Mouse (Mus musculus) embryonic facial prominence, embryonic 12.5 days (tissue): ENCODE measurements around the gene Fam210b. TPM values are rescaled to one million over a fixed set of nuclear protein-coding genes. Genes with fewer than 3 reads are reported as not detected.

Source experiments
- ATAC-seq: fragments of 200-750 bp; cut with Nextera tagmentation; 2 replicates; pipeline ENCODE4 v1.8.0; 2017; ENCODE audit not compliant: insufficient number of reproducible peaks, insufficient read depth, low FRiP score, low TSS enrichment
- H3K27ac ChIP-seq: fragments of 300-500 bp; sonication (generic); 2 replicates; pipeline ENCODE4 v1.5.1; 2016; ENCODE audit warnings: mild to moderate bottlenecking
- H3K27me3 ChIP-seq: fragments of 300-500 bp; sonication (generic); 2 replicates; pipeline ENCODE4 v1.6.1; 2016; ENCODE audit warnings: mild to moderate bottlenecking, moderate library complexity
- H3K36me3 ChIP-seq: fragments of 300-500 bp; sonication (generic); 2 replicates; pipeline ENCODE4 v1.6.1; 2016; ENCODE audit warnings: mild to moderate bottlenecking
- H3K4me1 ChIP-seq: fragments of 300-500 bp; sonication (generic); 2 replicates; pipeline ENCODE4 v1.6.1; 2016
- H3K4me2 ChIP-seq: fragments of 300-500 bp; sonication (generic); replicated peaks from 2 replicates; pipeline ENCODE4 v1.6.1; 2016; ENCODE audit warnings: mild to moderate bottlenecking, moderate library complexity
- H3K4me3 ChIP-seq: fragments of 300-500 bp; sonication (generic); 2 replicates; pipeline ENCODE4 v1.5.1; 2016; ENCODE audit warnings: mild to moderate bottlenecking
- H3K9ac ChIP-seq: fragments of 300-500 bp; sonication (generic); 2 replicates; pipeline ENCODE4 v1.6.1; 2016; ENCODE audit warnings: mild to moderate bottlenecking, moderate library complexity
- H3K9me3 ChIP-seq: fragments of 300-500 bp; sonication (generic); 2 replicates; pipeline ENCODE4 v1.6.1; 2016; ENCODE audit warnings: mild to moderate bottlenecking, moderate library complexity
- WGBS: fragments of 180-500 bp; shearing (Covaris S2); methylation state at CpG from one replicate; pipeline ENCODE4 v1.1.7; 2016; 5-methylcytosine and 5-hydroxymethylcytosine counted together
- polyA plus RNA-seq: library from polyadenylated mRNA; unstranded; fragments of >200 nt; fragmentation: Nextera tagmentation; extraction: Ambion mirVana; gene quantifications from 2 replicates; pipeline ENCODE4 v1.2.1, GENCODE M21; 2016

Fam210b gene
- polyA plus RNA-seq, 1 experiment from 2014 or later, result 24.1 TPM

GRCm38 (mm10) chr2:172390341-172390740 lies 45.0 kb downstream of the Fam210b start:
- Histone ChIP-seq H3K27ac (no peak overlapping the region), H3K36me3 (no peaks in the 10 kb centered on the region), H3K9ac (no peak overlapping the region), H3K9me3 (no peaks in the 10 kb centered on the region), H3K4me2 (no peak overlapping the region), H3K4me3 (no peak overlapping the region), H3K27me3 (no peaks in the 10 kb centered on the region), H3K4me1 (no peaks in the 10 kb centered on the region)
- WGBS, result 38% methylated on average over 6 of the region's 6 CpGs
- no peak for ATAC-seq

GRCm38 (mm10) chr2:172392041-172392521 lies 46.7 kb downstream of the Fam210b start:
- ATAC-seq, result no peak
- H3K9me3 ChIP-seq, result no peaks in the 10 kb centered on the region
- no peaks in the 10 kb centered on the region for H3K36me3 ChIP-seq
- no peak overlapping the region for H3K9ac ChIP-seq
- H3K4me2 ChIP-seq, result no peak overlapping the region
- H3K27me3 ChIP-seq, result no peaks in the 10 kb centered on the region
- H3K27ac ChIP-seq, result no peak overlapping the region
- H3K4me3 ChIP-seq, result no peak overlapping the region
- WGBS, result 72% methylated on average over 10 of the region's 10 CpGs
- 0 out of 2 replicates have a peak, but pooled peaks cover 4% of the 10 kb centered on the region for H3K4me1 ChIP-seq

DNA sequence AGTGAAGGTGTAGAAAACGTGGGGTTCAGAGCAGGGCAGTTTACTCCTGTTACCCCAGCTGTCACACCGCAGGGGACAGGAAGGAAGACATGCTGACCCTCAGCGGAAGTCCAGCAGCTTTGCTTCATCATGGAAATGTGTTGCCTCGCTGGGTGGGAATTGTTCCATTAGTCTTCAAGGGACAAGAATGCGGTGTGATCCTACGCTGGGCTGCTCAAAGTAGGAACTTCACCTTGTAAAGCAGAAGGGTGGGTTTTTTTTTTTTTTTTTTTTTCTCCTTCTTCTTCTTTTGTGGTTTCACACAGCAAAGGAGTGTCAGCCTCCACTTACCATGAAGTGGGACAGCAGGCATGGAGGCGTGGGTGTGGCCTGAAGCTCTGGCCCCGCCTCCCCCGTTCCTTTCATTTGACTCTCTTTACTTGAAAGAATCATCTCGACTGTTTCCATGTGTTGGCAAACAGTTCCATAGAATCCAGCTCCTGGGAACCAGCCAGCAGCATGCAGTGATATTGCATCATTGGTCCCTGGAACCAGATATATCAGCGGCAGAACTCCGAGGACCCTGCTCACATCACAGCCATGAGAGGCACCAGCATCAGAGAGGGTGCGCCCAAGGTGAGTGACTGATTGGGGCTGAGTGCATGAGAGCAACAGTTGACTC lies 48.2 kb downstream of the Fam210b start, which contains the start of gene Cass4:
TSS of gene Cass4 (plus strand) at position 404 of the 661 bp plus-strand sequence.
- WGBS, result 39% methylated on average over 13 of the region's 13 CpGs
- Histone ChIP-seq H3K9ac (no peak within 1 kb of the TSS), H3K9me3 (no peaks in the 10 kb centered on the region), H3K36me3 (no peaks in the 10 kb centered on the region), H3K4me2 (no peak within 1 kb of the TSS), H3K4me3 (no peak within 1 kb of the TSS), H3K27me3 (no peaks in the 10 kb centered on the region), H3K27ac (no peak within 1 kb of the TSS), H3K4me1 (0 out of 2 replicates have a peak, but pooled peaks cover 4% of the 10 kb centered on the region)
- no peak for ATAC-seq

- Histone ChIP-seq H3K9ac (no peak overlapping the region), H3K4me1 (0 out of 2 replicates have a peak, but pooled peaks cover 4% of the 10 kb centered on the region), H3K4me3 (no peak overlapping the region), H3K36me3 (no peaks in the 10 kb centered on the region), H3K9me3 (no peaks in the 10 kb centered on the region), H3K27ac (no peak overlapping the region), H3K27me3 (no peaks in the 10 kb centered on the region), H3K4me2 (no peak overlapping the region)
- 73% methylated on average over 2 of the region's 2 CpGs for WGBS
- ATAC-seq, result no peak
Measured at GRCm38 (mm10) chr2:172394052-172394392, 48.7 kb downstream of the Fam210b start.

DNA sequence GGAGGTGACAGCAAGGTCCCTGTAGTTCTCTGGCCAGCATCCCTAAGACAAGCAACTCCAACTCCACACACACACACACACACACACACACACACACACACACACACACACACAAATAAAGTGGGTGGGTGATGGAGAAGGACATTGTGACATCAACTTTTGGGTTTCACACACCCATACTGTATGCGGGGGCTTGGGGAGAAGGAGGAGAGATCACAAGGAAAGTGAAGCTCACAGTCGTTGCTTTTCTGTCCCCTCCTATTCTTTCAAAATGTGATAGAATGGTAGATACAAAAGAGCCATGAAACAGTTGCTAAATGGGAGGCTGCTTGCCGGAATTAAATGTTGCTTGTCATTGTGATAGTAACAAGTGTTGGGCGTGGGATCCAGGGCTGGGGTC lies 49.3 kb downstream of the Fam210b start:
- Histone ChIP-seq H3K4me2 (no peak overlapping the region), H3K27me3 (no peaks in the 10 kb centered on the region), H3K36me3 (no peaks in the 10 kb centered on the region), H3K27ac (no peak overlapping the region), H3K9ac (no peak overlapping the region), H3K4me3 (no peak overlapping the region), H3K9me3 (no peaks in the 10 kb centered on the region), H3K4me1 (0 out of 2 replicates have a peak, but pooled peaks cover 4% of the 10 kb centered on the region)
- ATAC-seq, result no peak
- 82% methylated on average over 4 of the region's 4 CpGs for WGBS

GRCm38 (mm10) chr2:172395961-172396360 lies 50.6 kb downstream of the Fam210b start:
- H3K27ac ChIP-seq, result no peak overlapping the region
- H3K9ac ChIP-seq, result no peak overlapping the region
- H3K36me3 ChIP-seq, result no peaks in the 10 kb centered on the region
- H3K4me3 ChIP-seq, result no peak overlapping the region
- H3K4me2 ChIP-seq, result no peak overlapping the region
- WGBS, result 32% methylated on average over 9 of the region's 9 CpGs
- no peaks in the 10 kb centered on the region for H3K27me3 ChIP-seq
- H3K9me3 ChIP-seq, result no peaks in the 10 kb centered on the region
- H3K4me1 ChIP-seq, result 0 out of 2 replicates have a peak, but pooled peaks cover 4% of the 10 kb centered on the region
- ATAC-seq, result no peak

GRCm38 (mm10) chr2:172399901-172400300 lies 54.5 kb downstream of the Fam210b start:
- 46% methylated on average over 9 of the region's 9 CpGs for WGBS
- H3K9me3 ChIP-seq, result no peaks in the 10 kb centered on the region
- no peaks in the 10 kb centered on the region for H3K36me3 ChIP-seq
- H3K4me2 ChIP-seq, result no peak overlapping the region
- H3K9ac ChIP-seq, result no peak overlapping the region
- no peak overlapping the region for H3K27ac ChIP-seq
- no peaks in the 10 kb centered on the region for H3K27me3 ChIP-seq
- ATAC-seq, result no peak
- no peak overlapping the region for H3K4me3 ChIP-seq
- H3K4me1 ChIP-seq, result 0 out of 2 replicates have a peak, but pooled peaks cover 4% of the 10 kb centered on the region

DNA sequence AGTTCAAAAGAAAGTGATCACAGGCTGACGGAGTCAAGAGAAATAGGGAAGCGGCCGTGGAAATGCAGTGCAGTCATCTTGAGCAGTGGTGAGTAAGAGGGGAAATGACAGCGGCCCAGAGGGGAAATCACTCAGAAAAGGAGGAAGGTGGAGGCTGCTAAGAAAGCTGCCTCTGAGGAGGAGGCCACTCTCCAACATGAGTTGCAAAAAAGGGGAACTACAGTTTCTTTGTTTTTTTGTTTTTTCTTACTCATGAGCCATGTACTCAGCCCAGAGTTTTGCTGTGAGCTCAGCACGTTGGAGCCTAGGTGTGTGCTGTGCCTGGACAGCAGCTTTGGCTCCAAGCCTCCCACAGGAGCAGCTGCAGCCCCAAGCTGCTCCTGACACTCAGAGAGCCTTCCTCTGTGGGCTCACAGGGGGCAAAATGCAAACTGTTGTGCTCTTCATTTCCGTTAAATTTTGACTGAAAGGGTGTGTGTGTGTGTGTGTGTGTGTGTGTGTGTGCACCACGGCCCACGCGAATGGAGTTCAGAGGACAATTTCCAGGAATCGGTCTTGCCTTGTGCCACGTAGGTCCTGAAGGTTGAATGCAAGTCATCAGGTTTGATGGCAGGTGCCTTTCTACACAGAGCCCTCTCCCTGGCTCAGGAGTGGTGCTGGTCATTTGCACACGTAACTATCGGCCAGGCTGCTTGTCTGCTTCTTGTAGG lies 55.9 kb downstream of the Fam210b start:
- Histone ChIP-seq H3K36me3 (no peaks in the 10 kb centered on the region), H3K9ac (no peak overlapping the region), H3K4me3 (no peak overlapping the region), H3K4me2 (no peak overlapping the region), H3K27ac (no peak overlapping the region), H3K4me1 (no peaks in the 10 kb centered on the region), H3K27me3 (no peaks in the 10 kb centered on the region), H3K9me3 (no peaks in the 10 kb centered on the region)
- ATAC-seq, result no peak
- 61% methylated on average over 13 of the region's 13 CpGs for WGBS

DNA sequence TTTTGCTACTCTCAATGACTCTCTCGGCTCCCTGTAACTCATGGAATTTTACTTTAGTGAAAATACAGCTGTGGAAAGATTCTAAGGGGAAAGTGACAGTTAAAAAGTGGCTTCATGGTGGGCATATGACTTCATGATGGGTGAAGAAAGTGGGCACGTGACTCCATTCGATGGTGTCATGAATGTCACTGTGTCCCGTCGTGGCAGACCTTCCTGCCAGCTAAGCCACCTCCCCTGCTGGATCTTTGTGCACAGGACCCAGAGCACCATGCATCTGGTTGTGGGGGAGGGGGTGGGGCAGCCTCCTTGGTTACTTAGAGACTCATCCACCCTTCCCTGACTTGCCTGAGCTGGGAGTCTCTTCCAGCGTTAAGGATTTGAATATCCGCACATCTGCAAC lies 58.9 kb downstream of the Fam210b start:
- no peak overlapping the region for H3K9ac ChIP-seq
- no peaks in the 10 kb centered on the region for H3K27me3 ChIP-seq
- no peak overlapping the region for H3K27ac ChIP-seq
- H3K4me1 ChIP-seq, result no peaks in the 10 kb centered on the region
- no peaks in the 10 kb centered on the region for H3K36me3 ChIP-seq
- H3K4me3 ChIP-seq, result no peak overlapping the region
- no peak for ATAC-seq
- no peaks in the 10 kb centered on the region for H3K9me3 ChIP-seq
- WGBS, result 60% methylated on average over 7 of the region's 7 CpGs
- H3K4me2 ChIP-seq, result no peak overlapping the region

GRCm38 (mm10) chr2:172405011-172405410 lies 59.6 kb downstream of the Fam210b start:
- 66% methylated on average over 3 of the region's 3 CpGs for WGBS
- H3K4me1 ChIP-seq, result no peaks in the 10 kb centered on the region
- H3K27me3 ChIP-seq, result no peaks in the 10 kb centered on the region
- H3K4me3 ChIP-seq, result no peak overlapping the region
- H3K9ac ChIP-seq, result no peak overlapping the region
- H3K27ac ChIP-seq, result no peak overlapping the region
- no peak for ATAC-seq
- H3K4me2 ChIP-seq, result no peak overlapping the region
- no peaks in the 10 kb centered on the region for H3K36me3 ChIP-seq
- H3K9me3 ChIP-seq, result no peaks in the 10 kb centered on the region
